Mouse (Mus musculus) stomach, embryonic 16.5 days (tissue): Measurements from ENCODE around the gene Mief1. TPM values are rescaled to one million over a fixed set of nuclear protein-coding genes. Genes with fewer than 3 reads are reported as not detected.

Source experiments
- ATAC-seq: fragments of 200-750 bp; cut with Nextera tagmentation; 2 replicates; pipeline ENCODE4 v1.8.0; 2017; ENCODE audit warnings: moderate number of reproducible peaks, moderate TSS enrichment; ENCODE audit not compliant: insufficient read depth, low FRiP score
- H3K27ac ChIP-seq: fragments of 300-500 bp; sonication (generic); 2 replicates; pipeline ENCODE4 v1.5.1; 2014; ENCODE audit warnings: low read length
- H3K27me3 ChIP-seq: fragments of 300-500 bp; sonication (generic); 2 replicates; pipeline ENCODE4 v1.6.1; 2014; ENCODE audit warnings: low read length, control low read depth, mixed read lengths; ENCODE audit not compliant: control insufficient read depth, insufficient read depth
- H3K36me3 ChIP-seq: fragments of 300-500 bp; sonication (generic); 2 replicates; pipeline ENCODE4 v1.6.1; 2014; ENCODE audit warnings: low read length; ENCODE audit not compliant: control insufficient read depth, insufficient read depth
- H3K4me1 ChIP-seq: fragments of 300-500 bp; sonication (generic); 2 replicates; pipeline ENCODE4 v1.6.1; 2014; ENCODE audit warnings: low read length, control low read depth, mixed read lengths; ENCODE audit not compliant: control insufficient read depth, insufficient read depth
- H3K4me2 ChIP-seq: fragments of 300-500 bp; sonication (generic); 2 replicates; pipeline ENCODE4 v1.6.1; 2014; ENCODE audit warnings: low read depth, low read length, mixed read lengths
- H3K4me3 ChIP-seq: fragments of 300-500 bp; sonication (generic); replicated peaks from 2 replicates; pipeline ENCODE4 v1.5.1; 2014; ENCODE audit warnings: mild to moderate bottlenecking, low read length
- H3K9ac ChIP-seq: fragments of 300-500 bp; sonication (generic); 2 replicates; pipeline ENCODE4 v1.6.1; 2014; ENCODE audit warnings: low read length
- H3K9me3 ChIP-seq: fragments of 300-500 bp; sonication (generic); replicated peaks from 2 replicates; pipeline ENCODE4 v1.6.1; 2016; ENCODE audit warnings: low read length, control low read depth; ENCODE audit not compliant: control insufficient read depth
- WGBS: fragments of 180-500 bp; shearing (Covaris S2); extraction: QIAGEN DNeasy Blood & Tissue Kit; methylation state at CpG from one replicate; pipeline ENCODE4 v1.1.7; 2014; 5-methylcytosine and 5-hydroxymethylcytosine counted together
- polyA plus RNA-seq: library from polyadenylated mRNA; unstranded; fragments of >200 nt; fragmentation: Nextera tagmentation; extraction: Ambion mirVana; gene quantifications from 2 replicates; pipeline ENCODE4 v1.2.1, GENCODE M21; 2015

Mief1 gene
- 29.3 and 30.4 TPM in 2 replicates for polyA plus RNA-seq

GRCm38 (mm10) chr15:80233733-80234509 is at the start of gene Mief1:
Gene Mief1 (plus strand): TSS chr15:80234018.
- WGBS, result under 1% methylated on average over 67 of the region's 67 CpGs
- H3K36me3 ChIP-seq, result peaks cover 3% of the 10 kb centered on the region
- H3K9ac ChIP-seq, result peak within 1 kb of the TSS; percentile 81
- no peaks in the 10 kb centered on the region for H3K9me3 ChIP-seq
- peak; percentile 98 for ATAC-seq
- peaks cover 10% of the 10 kb centered on the region for H3K4me1 ChIP-seq
- H3K27ac ChIP-seq, result peak within 1 kb of the TSS; percentile 89
- peak within 1 kb of the TSS; percentile 63 for H3K4me3 ChIP-seq
- no peaks in the 10 kb centered on the region for H3K27me3 ChIP-seq
- H3K4me2 ChIP-seq, result peak within 1 kb of the TSS; percentile 93

DNA sequence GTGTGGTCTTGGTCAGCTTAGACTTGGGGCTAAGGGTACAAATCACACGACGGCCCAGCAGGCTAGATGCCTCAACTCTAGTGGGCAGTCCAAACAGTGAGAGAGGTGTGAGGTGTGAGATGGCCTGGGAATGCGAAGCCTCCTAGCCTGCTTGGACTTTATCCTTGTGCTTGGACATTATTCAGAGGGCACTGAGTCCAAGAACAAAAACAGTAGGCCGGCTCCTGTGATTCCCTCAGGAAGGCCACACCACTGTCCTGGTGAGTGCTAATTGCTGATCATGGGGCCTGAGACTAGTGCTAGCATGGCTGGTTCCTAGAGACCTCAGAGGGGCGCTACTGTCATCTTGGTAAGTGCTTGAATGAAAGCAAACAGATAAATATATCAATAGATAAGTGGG is 44.9 kb upstream of the Mief1 start:
- peaks cover 35% of the 10 kb centered on the region for H3K4me1 ChIP-seq
- no peaks in the 10 kb centered on the region for H3K27me3 ChIP-seq
- no peak for ATAC-seq
- H3K36me3 ChIP-seq, result no peaks in the 10 kb centered on the region
- 67% methylated on average over 5 of the region's 5 CpGs for WGBS
- H3K9ac ChIP-seq, result no peak overlapping the region
- H3K4me2 ChIP-seq, result no peak overlapping the region
- H3K4me3 ChIP-seq, result no peak overlapping the region
- H3K9me3 ChIP-seq, result no peaks in the 10 kb centered on the region
- 0 out of 2 replicates have a peak overlapping the region, but pooled peaks have one; percentile 13 for H3K27ac ChIP-seq

DNA sequence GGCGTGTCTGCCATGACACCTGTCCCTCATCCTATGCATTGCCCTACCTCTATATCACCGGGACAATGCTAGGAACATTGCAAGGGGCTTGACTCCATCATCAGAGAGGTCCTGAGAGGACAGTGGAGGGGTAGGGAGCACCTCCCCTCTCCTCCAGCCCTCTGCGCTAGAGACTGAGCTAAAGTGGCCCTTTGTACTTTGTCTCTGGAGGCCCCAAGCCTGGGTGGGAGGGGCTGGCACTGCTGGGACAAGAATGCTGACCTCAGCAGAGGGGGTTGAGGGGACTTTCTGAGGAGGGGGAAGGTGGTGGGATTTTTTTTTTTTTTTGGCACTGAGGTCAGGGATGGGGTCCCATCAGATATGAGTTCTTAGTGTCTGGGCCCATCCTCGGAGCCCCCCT is 43.7 kb upstream of the Mief1 start:
- Histone ChIP-seq H3K36me3 (no peaks in the 10 kb centered on the region), H3K4me1 (peaks cover 38% of the 10 kb centered on the region), H3K27me3 (no peaks in the 10 kb centered on the region), H3K27ac (peak overlapping the region; percentile 29; the same call in 1 of the 2 replicates), H3K4me2 (no peak overlapping the region), H3K9me3 (no peaks in the 10 kb centered on the region), H3K9ac (no peak overlapping the region), H3K4me3 (no peak overlapping the region)
- ATAC-seq, result peak; percentile 34; the same call in 1 of the 2 replicates
- 65% methylated on average over 4 of the region's 4 CpGs for WGBS

DNA sequence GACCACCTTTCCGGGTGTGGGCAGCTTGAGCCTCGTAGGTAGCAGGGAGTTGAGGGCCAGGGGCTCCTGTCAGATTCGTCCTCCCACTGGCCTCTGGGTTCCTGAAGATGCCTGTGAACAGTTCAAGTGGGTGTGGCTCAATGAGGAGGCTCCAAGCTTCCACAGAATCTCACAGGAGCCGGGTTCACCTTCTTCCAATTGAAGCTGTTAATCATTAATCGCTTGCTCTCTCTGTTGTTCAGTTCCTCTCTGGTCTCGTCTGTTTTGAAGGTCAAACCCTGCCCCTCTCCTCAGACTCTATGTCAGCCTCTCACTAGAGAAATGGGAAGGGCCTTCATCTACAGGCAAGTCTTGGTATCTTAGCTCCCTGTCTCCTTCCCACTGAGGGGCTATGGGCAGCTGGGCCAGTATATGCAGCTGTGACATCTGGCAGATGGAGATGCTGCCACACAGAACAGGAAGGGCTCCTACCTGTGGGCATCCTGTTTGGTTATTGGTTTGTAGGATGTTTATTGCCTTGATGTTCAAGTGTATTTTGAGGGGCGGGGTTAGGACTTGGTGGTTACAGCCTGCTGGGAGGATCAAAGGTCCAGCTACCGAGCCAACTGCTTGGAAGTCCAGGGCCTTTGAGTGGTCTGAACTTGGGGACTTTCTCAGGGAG is 42.1 kb upstream of the Mief1 start:
- Histone ChIP-seq H3K9me3 (0 out of 2 replicates have a peak, but pooled peaks cover 2% of the 10 kb centered on the region), H3K4me3 (no peak overlapping the region), H3K4me1 (peaks cover 38% of the 10 kb centered on the region), H3K9ac (no peak overlapping the region), H3K4me2 (no peak overlapping the region), H3K27me3 (no peaks in the 10 kb centered on the region), H3K27ac (peak overlapping the region; percentile 21), H3K36me3 (no peaks in the 10 kb centered on the region)
- WGBS, result 51% methylated on average over 8 of the region's 8 CpGs
- ATAC-seq, result no peak; the same call in 1 of the 2 replicates

GRCm38 (mm10) chr15:80192246-80192585 is 41.6 kb upstream of the Mief1 start:
- Histone ChIP-seq H3K4me2 (no peak overlapping the region), H3K9ac (no peak overlapping the region), H3K4me3 (no peak overlapping the region), H3K27ac (peak overlapping the region; percentile 21; the same call in 1 of the 2 replicates), H3K27me3 (no peaks in the 10 kb centered on the region), H3K36me3 (no peaks in the 10 kb centered on the region), H3K9me3 (0 out of 2 replicates have a peak, but pooled peaks cover 3% of the 10 kb centered on the region), H3K4me1 (peaks cover 38% of the 10 kb centered on the region)
- ATAC-seq, result no peak
- WGBS, result 81% methylated on average over 6 of the region's 6 CpGs

DNA sequence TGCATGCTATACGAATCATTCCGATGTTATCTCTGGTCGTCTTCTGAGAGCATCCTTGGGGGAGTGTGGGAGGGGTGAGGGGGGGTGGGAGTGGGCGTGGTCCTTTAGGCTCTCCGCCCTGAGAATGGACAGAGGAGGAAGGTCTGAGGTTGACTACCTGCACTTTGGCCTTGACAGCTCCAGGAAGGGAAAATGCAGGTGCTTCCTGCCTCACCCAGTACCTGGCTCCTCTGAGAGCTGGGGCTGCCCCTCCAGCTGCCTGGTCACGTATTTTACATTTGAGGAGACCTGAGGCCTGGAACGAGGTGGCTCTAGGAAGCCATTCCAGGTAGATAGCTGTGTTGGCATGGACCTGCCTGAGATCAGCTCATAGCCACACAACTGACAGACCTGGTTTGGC is 41.0 kb upstream of the Mief1 start:
- 0 out of 2 replicates have a peak overlapping the region, but pooled peaks have one; percentile 2 for H3K4me3 ChIP-seq
- H3K27me3 ChIP-seq, result no peaks in the 10 kb centered on the region
- H3K36me3 ChIP-seq, result peaks cover 3% of the 10 kb centered on the region; the same call in 1 of the 2 replicates
- 0 out of 2 replicates have a peak overlapping the region, but pooled peaks have one; percentile 25 for H3K9ac ChIP-seq
- WGBS, result 64% methylated on average over 7 of the region's 7 CpGs
- peaks cover 38% of the 10 kb centered on the region for H3K4me1 ChIP-seq
- H3K9me3 ChIP-seq, result peaks cover 3% of the 10 kb centered on the region; the same call in 1 of the 2 replicates
- peak overlapping the region; percentile 68 for H3K27ac ChIP-seq
- H3K4me2 ChIP-seq, result no peak overlapping the region
- no peak for ATAC-seq

DNA sequence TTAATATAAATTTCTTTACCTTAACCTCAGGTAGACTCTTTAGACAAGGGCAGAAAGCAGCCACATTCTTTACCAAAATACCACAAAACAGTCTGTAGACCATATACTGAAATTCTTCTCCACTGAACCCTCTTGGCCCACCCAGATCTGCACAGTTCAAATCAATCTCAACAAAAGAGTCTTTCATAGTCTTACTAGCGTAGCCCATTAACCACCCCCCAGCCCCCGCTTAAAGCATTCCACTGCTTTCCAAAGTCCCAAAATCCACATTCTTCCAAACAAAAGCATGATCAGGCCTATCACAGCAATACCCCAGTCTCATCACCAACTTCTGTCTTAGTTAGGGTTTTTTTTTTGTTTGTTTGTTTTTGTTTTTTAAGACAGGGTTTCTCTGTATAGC is 34.3 kb upstream of the Mief1 start:
- Histone ChIP-seq H3K4me3 (no peak overlapping the region), H3K4me1 (no peaks in the 10 kb centered on the region), H3K9ac (no peak overlapping the region), H3K36me3 (peaks cover 5% of the 10 kb centered on the region; the same call in 1 of the 2 replicates), H3K9me3 (peaks cover 3% of the 10 kb centered on the region; the same call in 1 of the 2 replicates), H3K27ac (no peak overlapping the region), H3K27me3 (no peaks in the 10 kb centered on the region), H3K4me2 (no peak overlapping the region)
- 70% methylated on average over 2 of the region's 2 CpGs for WGBS
- no peak for ATAC-seq

DNA sequence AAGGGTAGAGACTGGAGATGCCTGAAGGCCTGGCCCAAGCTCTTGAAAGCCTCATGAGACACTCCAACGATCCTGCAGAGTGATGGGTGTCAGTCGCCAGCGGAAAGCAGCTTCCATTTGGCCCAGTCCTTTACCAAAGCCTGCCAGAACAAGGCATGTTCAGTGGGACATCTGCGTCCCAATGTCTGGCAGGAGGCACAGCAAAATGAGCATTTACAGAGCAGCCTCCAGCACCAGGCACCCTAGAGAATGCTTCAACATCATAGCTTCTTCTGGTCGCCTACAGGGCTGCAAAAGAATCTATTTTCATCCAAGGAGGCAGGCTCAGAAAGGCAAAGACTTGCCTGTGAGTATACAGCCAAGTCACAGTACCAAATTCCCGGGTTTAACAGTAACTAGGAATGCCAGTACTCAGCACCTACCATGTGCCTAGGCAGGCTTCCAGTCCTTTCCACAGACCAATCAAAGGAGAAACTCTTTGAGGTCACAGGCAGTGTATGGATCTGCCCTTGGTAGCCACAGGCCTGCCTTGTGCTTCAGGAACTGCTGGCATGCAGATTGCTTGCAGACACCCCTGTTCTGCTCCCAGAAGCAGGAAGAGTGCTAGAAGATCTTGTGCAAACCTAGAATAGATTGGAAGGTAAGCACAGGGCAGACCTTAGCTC is 31.6 kb upstream of the Mief1 start:
- Histone ChIP-seq H3K4me1 (no peaks in the 10 kb centered on the region), H3K27ac (no peak overlapping the region), H3K27me3 (no peaks in the 10 kb centered on the region), H3K4me3 (no peak overlapping the region), H3K36me3 (peaks cover 5% of the 10 kb centered on the region; the same call in 1 of the 2 replicates), H3K4me2 (no peak overlapping the region), H3K9ac (no peak overlapping the region), H3K9me3 (no peaks in the 10 kb centered on the region; the same call in 1 of the 2 replicates)
- no peak for ATAC-seq
- 76% methylated on average over 6 of the region's 6 CpGs for WGBS
